Mouse (Mus musculus): ENCODE results near the gene 5730480H06Rik. TPM values are rescaled to one million over a fixed set of nuclear protein-coding genes. Genes with fewer than 3 reads are reported as not detected.

Gene 5730480H06Rik
- total and polyA plus RNA-seq, 2 experiments from 2014 or later: 13.9 to 17.1 TPM

DNA sequence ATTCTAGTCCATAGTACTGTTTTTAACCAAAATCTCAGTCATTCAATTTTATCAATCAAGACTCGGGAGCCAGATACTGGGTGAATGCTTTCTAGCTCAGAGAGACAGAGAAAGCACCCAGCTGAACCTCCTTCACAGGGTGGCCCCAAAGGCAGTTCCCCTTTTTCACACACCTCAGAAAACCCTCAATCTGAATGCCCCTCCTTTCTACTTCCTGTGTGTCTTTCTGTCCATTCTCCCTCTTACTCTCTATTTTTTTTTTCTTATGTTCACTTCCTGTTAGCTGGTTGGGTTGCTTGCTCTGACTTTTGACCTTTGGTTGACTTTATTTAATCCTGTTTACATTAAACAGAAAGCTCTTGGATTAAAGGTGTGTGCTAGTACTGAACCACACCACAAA, 21.6 kb downstream of the 5730480H06Rik start:
- ATAC-seq (no peak), DNase-seq (no peak)
- H3K36me3 ChIP-seq (ENCODE audit: insufficient read depth): no peaks in the 10 kb centered on the region
- no peak overlapping the region for H3K27ac ChIP-seq (ENCODE audit: low read depth, low read length)
- H3K27me3 ChIP-seq (ENCODE audit: insufficient read depth, low read length): no peaks in the 10 kb centered on the region
- WGBS: 93% methylated on average over 1 of the region's 1 CpGs
- TF ChIP-seq CTCF (IDR thresholded peaks at IDR 0.05; ENCODE audit: low read depth): no peak
- no peak overlapping the region for H3K4me2 ChIP-seq (ENCODE audit: low read depth)
- no peaks in the 10 kb centered on the region for H3K9me3 ChIP-seq (ENCODE audit: low read length)
- no peaks in the 10 kb centered on the region for H3K4me1 ChIP-seq (ENCODE audit: insufficient read depth)
- no peak overlapping the region for H3K4me3 ChIP-seq (ENCODE audit: low read depth, low read length)
- H3K9ac ChIP-seq: no peak overlapping the region

DNA sequence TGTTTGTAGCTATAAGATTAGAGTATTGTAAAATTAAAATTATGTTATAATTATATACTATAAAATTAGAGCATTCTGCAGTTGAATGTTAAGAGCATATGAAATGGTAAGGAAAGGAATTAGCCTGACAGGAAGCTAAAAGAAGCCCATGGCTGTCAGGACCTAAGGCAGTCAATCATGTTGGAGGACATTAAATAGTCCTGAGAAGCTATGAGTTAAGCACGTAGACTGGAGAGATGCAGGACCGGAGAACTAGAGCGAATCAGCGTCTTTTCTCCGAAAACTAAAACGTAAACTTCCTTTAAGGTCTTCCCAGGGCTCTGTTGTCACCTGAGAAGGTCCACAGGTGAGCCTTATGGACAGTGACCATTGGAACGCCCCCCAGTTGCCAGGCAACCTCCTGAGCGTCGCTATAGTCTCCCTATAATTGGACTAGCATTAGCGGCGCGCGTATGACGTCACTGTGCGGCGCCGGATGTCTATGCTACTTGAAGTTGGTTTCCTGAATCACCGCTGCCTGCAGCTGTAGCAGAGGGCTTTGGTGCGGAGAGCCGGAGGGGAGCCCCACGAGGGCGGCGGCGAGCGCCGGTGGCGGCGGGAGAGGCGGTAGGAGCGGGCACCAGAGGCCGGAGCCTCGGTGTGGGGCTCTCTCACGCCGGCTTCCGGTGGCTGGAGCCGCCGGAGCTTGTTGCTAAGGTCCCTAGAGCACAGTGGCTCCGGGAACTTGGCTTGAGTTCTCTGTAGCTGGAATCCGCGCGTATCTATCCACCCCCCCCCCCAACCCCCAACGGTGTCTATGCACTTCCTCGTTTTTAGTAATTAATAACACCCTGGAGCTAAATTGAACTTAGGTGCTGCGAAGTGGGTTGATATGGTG, 44.4 kb downstream of the 5730480H06Rik start:
- Histone ChIP-seq H3K4me3 (ENCODE audit: low read depth, low read length) (peak overlapping the region; percentile 92), H3K9me3 (ENCODE audit: low read length) (no peaks in the 10 kb centered on the region), H3K4me1 (ENCODE audit: insufficient read depth) (peaks cover 8% of the 10 kb centered on the region), H3K27me3 (ENCODE audit: insufficient read depth, low read length) (no peaks in the 10 kb centered on the region), H3K27ac (ENCODE audit: low read depth, low read length) (peak overlapping the region; percentile 74), H3K36me3 (ENCODE audit: insufficient read depth) (0 out of 2 replicates have a peak, but pooled peaks cover 4% of the 10 kb centered on the region), H3K9ac (peak overlapping the region; percentile 63), H3K4me2 (ENCODE audit: low read depth) (peak overlapping the region; percentile 54)
- under 1% methylated on average over 44 of the region's 44 CpGs for WGBS
- peak; percentile 100 for ATAC-seq
- peak; percentile 96 for DNase-seq
- no peak for TF ChIP-seq CTCF (IDR thresholded peaks at IDR 0.05; ENCODE audit: low read depth)

DNA sequence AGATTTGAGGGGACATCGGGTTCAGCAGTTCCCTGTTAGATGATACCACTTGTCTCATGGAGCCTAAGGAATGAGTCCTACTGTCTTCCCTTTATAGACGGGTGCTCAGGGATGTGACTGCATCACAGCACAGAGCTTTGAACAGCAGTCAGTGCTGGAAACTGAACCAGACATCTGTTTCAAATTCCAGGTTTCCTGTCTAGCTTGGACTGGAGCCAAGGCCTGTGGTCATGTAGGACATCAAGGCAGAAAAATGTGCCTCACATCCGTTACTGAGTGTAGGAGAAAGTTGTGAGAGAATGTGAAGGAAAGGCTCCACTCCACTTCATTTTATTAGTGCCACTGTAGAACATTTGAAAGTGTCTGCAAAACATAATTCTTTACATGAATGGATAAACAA, 74.7 kb downstream of the 5730480H06Rik start:
- DNase-seq (no peak), ATAC-seq (no peak)
- H3K4me2 ChIP-seq (ENCODE audit: low read depth): no peak overlapping the region
- TF ChIP-seq CTCF (IDR thresholded peaks at IDR 0.05; ENCODE audit: low read depth): no peak
- no peak overlapping the region for H3K4me3 ChIP-seq (ENCODE audit: low read depth, low read length)
- no peak overlapping the region for H3K9ac ChIP-seq
- 80% methylated on average over 3 of the region's 3 CpGs for WGBS
- H3K27ac ChIP-seq (ENCODE audit: low read depth, low read length): no peak overlapping the region
- H3K9me3 ChIP-seq (ENCODE audit: low read length): no peaks in the 10 kb centered on the region
- H3K4me1 ChIP-seq (ENCODE audit: insufficient read depth): no peaks in the 10 kb centered on the region
- H3K27me3 ChIP-seq (ENCODE audit: insufficient read depth, low read length): no peaks in the 10 kb centered on the region
- H3K36me3 ChIP-seq (ENCODE audit: insufficient read depth): peaks cover 1% of the 10 kb centered on the region; the same call in 1 of the 2 replicates

DNA sequence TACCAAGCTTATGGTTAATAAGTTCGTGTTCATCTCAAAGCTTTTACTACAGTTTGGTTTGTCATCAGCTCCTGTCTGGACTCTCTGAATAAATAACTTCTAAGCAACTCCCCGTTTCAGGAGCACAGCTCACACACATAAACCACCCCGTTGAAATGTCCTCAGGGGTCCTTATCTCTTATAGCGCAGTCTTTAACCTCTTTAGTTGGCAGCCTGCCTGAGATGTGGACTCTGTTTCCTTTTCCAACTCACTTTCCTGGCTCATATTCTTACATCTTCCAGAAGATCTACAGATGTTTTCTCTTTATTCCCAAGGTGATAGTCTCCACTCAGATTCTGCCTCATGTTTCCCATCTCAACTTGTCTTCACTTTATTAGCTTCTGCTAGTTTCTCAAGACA, 80.5 kb downstream of the 5730480H06Rik start:
- H3K36me3 ChIP-seq (ENCODE audit: insufficient read depth): no peaks in the 10 kb centered on the region
- no peak for TF ChIP-seq CTCF (IDR thresholded peaks at IDR 0.05; ENCODE audit: low read depth)
- DNase-seq (no peak), ATAC-seq (no peak)
- no peak overlapping the region for H3K27ac ChIP-seq (ENCODE audit: low read depth, low read length)
- no peaks in the 10 kb centered on the region for H3K27me3 ChIP-seq (ENCODE audit: insufficient read depth, low read length)
- H3K9me3 ChIP-seq (ENCODE audit: low read length): no peaks in the 10 kb centered on the region
- H3K4me3 ChIP-seq (ENCODE audit: low read depth, low read length): no peak overlapping the region
- H3K4me1 ChIP-seq (ENCODE audit: insufficient read depth): no peaks in the 10 kb centered on the region
- 88% methylated on average over 4 of the region's 4 CpGs for WGBS
- no peak overlapping the region for H3K4me2 ChIP-seq (ENCODE audit: low read depth)
- H3K9ac ChIP-seq: no peak overlapping the region

DNA sequence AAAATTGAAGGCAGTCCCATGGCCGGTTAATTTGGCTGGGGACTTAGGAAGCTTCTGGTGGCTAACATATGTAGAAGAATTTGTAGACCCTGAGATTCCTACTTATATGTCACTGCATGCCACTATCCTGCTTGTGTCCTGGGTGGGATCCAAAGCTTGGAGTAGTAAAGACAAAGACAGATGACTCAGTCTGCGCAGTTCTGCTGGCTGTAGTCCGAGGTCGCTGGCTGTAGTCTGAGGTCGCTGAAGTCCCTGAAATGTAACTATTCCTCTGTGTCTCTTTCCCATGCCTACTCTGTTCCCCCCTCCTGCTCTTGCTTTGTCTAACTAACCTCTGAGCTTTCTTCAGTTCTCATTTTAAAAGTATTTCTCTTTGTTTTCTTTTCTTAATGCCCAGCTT, 82.6 kb downstream of the 5730480H06Rik start:
- H3K27ac ChIP-seq (ENCODE audit: low read depth, low read length): no peak overlapping the region
- DNase-seq (no peak), ATAC-seq (no peak)
- no peak overlapping the region for H3K4me3 ChIP-seq (ENCODE audit: low read depth, low read length)
- no peaks in the 10 kb centered on the region for H3K4me1 ChIP-seq (ENCODE audit: insufficient read depth)
- no peaks in the 10 kb centered on the region for H3K27me3 ChIP-seq (ENCODE audit: insufficient read depth, low read length)
- no peak for TF ChIP-seq CTCF (IDR thresholded peaks at IDR 0.05; ENCODE audit: low read depth)
- H3K4me2 ChIP-seq (ENCODE audit: low read depth): no peak overlapping the region
- H3K9me3 ChIP-seq (ENCODE audit: low read length): no peaks in the 10 kb centered on the region
- WGBS: 74% methylated on average over 5 of the region's 5 CpGs
- H3K9ac ChIP-seq: no peak overlapping the region
- no peaks in the 10 kb centered on the region for H3K36me3 ChIP-seq (ENCODE audit: insufficient read depth)

DNA sequence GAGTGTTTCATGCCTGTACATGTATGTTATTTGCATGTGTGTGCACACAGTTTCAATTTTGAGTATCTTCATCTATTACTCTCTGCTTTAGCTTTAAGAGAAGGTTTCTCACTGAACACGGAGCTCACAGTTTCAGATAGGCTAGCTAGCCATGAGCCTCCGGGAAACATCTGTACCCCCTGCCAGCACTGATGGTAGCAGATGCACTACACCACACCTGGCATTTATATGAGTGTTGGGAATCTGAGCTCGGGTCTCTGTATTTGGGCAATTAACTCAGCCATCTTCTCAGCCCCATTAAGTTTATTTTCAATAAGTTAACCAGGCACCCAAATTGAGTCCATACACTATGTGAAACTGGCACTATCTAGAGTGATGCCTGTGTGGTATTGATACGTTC, 83.7 kb downstream of the 5730480H06Rik start:
- H3K4me3 ChIP-seq (ENCODE audit: low read depth, low read length): no peak overlapping the region
- 84% methylated on average over 4 of the region's 4 CpGs for WGBS
- H3K9me3 ChIP-seq (ENCODE audit: low read length): no peaks in the 10 kb centered on the region
- no peaks in the 10 kb centered on the region for H3K4me1 ChIP-seq (ENCODE audit: insufficient read depth)
- no peak overlapping the region for H3K9ac ChIP-seq
- ATAC-seq: no peak
- H3K4me2 ChIP-seq (ENCODE audit: low read depth): no peak overlapping the region
- H3K27ac ChIP-seq (ENCODE audit: low read depth, low read length): no peak overlapping the region
- no peaks in the 10 kb centered on the region for H3K36me3 ChIP-seq (ENCODE audit: insufficient read depth)
- no peak for DNase-seq
- TF ChIP-seq CTCF (IDR thresholded peaks at IDR 0.05; ENCODE audit: low read depth): no peak
- H3K27me3 ChIP-seq (ENCODE audit: insufficient read depth, low read length): no peaks in the 10 kb centered on the region

DNA sequence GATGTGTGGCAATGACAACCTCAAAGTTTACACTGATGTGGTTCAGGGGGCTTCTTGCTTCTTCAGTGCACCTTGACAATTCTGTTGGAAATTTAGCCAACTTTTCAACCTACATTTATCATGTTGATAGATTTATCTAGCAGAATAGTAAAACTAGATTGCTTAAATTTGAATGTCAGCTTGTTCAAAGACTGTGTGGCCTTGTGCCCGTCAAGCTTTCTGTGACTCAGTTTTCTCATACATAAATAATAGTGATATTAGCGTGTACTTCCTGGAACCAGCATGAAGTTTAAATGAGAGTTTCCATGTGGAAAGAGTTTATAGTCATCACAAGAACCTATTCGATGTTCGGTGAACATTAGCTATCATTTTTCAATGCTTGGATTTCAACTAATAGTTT, 84.5 kb downstream of the 5730480H06Rik start:
- DNase-seq (no peak), ATAC-seq (no peak)
- H3K36me3 ChIP-seq (ENCODE audit: insufficient read depth): no peaks in the 10 kb centered on the region
- H3K9ac ChIP-seq: no peak overlapping the region
- no peaks in the 10 kb centered on the region for H3K4me1 ChIP-seq (ENCODE audit: insufficient read depth)
- WGBS: 96% methylated on average over 4 of the region's 4 CpGs
- no peak overlapping the region for H3K4me3 ChIP-seq (ENCODE audit: low read depth, low read length)
- no peak overlapping the region for H3K4me2 ChIP-seq (ENCODE audit: low read depth)
- H3K9me3 ChIP-seq (ENCODE audit: low read length): no peaks in the 10 kb centered on the region
- H3K27me3 ChIP-seq (ENCODE audit: insufficient read depth, low read length): no peaks in the 10 kb centered on the region
- no peak for TF ChIP-seq CTCF (IDR thresholded peaks at IDR 0.05; ENCODE audit: low read depth)
- no peak overlapping the region for H3K27ac ChIP-seq (ENCODE audit: low read depth, low read length)
